In the genomic region with DNA sequence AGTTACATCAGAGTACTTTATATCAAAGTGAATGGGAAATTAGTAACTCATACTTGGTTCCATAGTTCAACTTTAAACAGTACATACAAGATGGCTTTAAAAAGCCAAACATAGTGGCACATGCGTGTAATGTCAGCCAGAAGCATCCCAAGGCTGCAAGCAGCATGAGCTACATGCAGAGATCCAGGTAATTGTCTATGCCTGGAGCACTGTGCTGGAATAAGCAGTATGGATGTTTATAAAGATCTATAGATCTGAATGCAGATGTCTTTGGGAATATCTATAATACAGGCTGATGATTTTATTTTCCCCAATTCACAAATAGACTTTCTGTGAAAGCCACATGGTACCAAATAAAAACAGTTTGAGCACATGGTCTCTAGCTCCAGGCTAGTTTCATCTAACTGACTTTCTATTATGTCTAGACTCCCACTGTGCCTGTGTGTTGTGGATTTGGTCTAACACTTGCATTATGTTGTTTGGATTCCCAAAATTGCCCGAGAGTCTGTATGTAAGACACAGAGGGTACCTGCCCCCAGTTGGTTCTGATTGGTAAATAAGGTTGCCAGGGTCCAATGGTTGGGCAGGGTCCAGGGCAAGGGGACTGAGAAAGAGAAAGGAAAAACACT, we compare ENCODE assay signal across 22 mouse cellular contexts.
DNase-seq lines count a peak whose midpoint lies in the region; ATAC-seq and TF ChIP-seq lines count a peak whose summit lies in the region.
"Had no signal": no experiment of that assay in that cellular context is flagged by ENCODE, and none has a peak within 500 bp of the region (broad histone marks: within the 10 kb centered on the region; RNA-seq: fewer than 3 reads in every experiment).

No protein-coding gene starts in this region.

- ATAC-seq in hindbrain, postnatal 0 days = no peak
- ATAC-seq in hindbrain, embryonic 13.5 days (ENCODE audit: low FRiP score) = no peak
- ATAC-seq in midbrain, postnatal 0 days (ENCODE audit: low FRiP score) = no peak
- no peak for ATAC-seq in midbrain, embryonic 13.5 days
- peak; percentile 47; the same call in 1 of the 2 replicates for ATAC-seq in neural tube, embryonic 15.5 days (ENCODE audit: low FRiP score)
- ATAC-seq: activated CD4-positive, CD25-positive, alpha-beta regulatory T cell, adult 4 months; forebrain, embryonic 14.5 days; forebrain, postnatal 0 days had no signal

- TF ChIP-seq POLR2A in cerebellum, adult 2 months (IDR thresholded peaks at IDR 0.05; ENCODE audit: borderline replicate concordance, insufficient read depth, low read length) = no peak

- no peak for TF ChIP-seq CTCF in cerebellum, adult 2 months (IDR thresholded peaks at IDR 0.05; ENCODE audit: borderline replicate concordance, insufficient read depth, low read depth, low read length)
- TF ChIP-seq CTCF in hindbrain, postnatal 0 days (IDR thresholded peaks at IDR 0.05; ENCODE audit: low read depth) = no peak
- no peak for TF ChIP-seq CTCF in midbrain, postnatal 0 days (IDR thresholded peaks at IDR 0.05)

- H3K4me3 ChIP-seq in cerebellum, adult 2 months (replicated peaks; ENCODE audit: insufficient read depth, low read depth, low read length) = no peak overlapping the region
- no peak overlapping the region for H3K4me3 ChIP-seq in hindbrain, postnatal 0 days (ENCODE audit: low read length)
- no peak overlapping the region for H3K4me3 ChIP-seq in hindbrain, embryonic 13.5 days
- no peak overlapping the region for H3K4me3 ChIP-seq in midbrain, postnatal 0 days (ENCODE audit: low read depth, low read length)
- no peak overlapping the region for H3K4me3 ChIP-seq in midbrain, embryonic 13.5 days (replicated peaks)
- no peak overlapping the region for H3K4me3 ChIP-seq in neural tube, embryonic 15.5 days (replicated peaks)
- H3K4me3 ChIP-seq: embryonic facial prominence, embryonic 12.5 days; embryonic facial prominence, embryonic 15.5 days; gastrocnemius, adult 2 months had no signal

- H3K36me3 ChIP-seq in hindbrain, postnatal 0 days (ENCODE audit: insufficient read depth, low read length) = no peaks in the 10 kb centered on the region
- no peaks in the 10 kb centered on the region for H3K36me3 ChIP-seq in hindbrain, embryonic 13.5 days
- H3K36me3 ChIP-seq in midbrain, postnatal 0 days (ENCODE audit: insufficient read depth, low read length) = no peaks in the 10 kb centered on the region
- no peaks in the 10 kb centered on the region for H3K36me3 ChIP-seq in midbrain, embryonic 13.5 days
- no peaks in the 10 kb centered on the region for H3K36me3 ChIP-seq in neural tube, embryonic 15.5 days
- H3K36me3 ChIP-seq: embryonic facial prominence, embryonic 12.5 days; embryonic facial prominence, embryonic 15.5 days had no signal

- H3K9ac ChIP-seq in hindbrain, postnatal 0 days (replicated peaks; ENCODE audit: low read length) = no peak overlapping the region
- H3K9ac ChIP-seq in hindbrain, embryonic 13.5 days = no peak overlapping the region
- no peak overlapping the region for H3K9ac ChIP-seq in midbrain, postnatal 0 days (replicated peaks; ENCODE audit: low read length, poor library complexity, severe bottlenecking)
- no peak overlapping the region for H3K9ac ChIP-seq in midbrain, embryonic 13.5 days (replicated peaks)
- H3K9ac ChIP-seq in neural tube, embryonic 15.5 days (replicated peaks) = no peak overlapping the region
- H3K9ac ChIP-seq: embryonic facial prominence, embryonic 12.5 days; embryonic facial prominence, embryonic 15.5 days; forebrain, postnatal 0 days had no signal

- no peaks in the 10 kb centered on the region for H3K27me3 ChIP-seq in cerebellum, adult 2 months (ENCODE audit: control insufficient read depth, insufficient read depth, low read length)
- H3K27me3 ChIP-seq in hindbrain, postnatal 0 days (ENCODE audit: insufficient read depth, low read length) = no peaks in the 10 kb centered on the region
- no peaks in the 10 kb centered on the region for H3K27me3 ChIP-seq in hindbrain, embryonic 13.5 days
- no peaks in the 10 kb centered on the region for H3K27me3 ChIP-seq in midbrain, postnatal 0 days (ENCODE audit: insufficient read depth, low read length)
- no peaks in the 10 kb centered on the region for H3K27me3 ChIP-seq in midbrain, embryonic 13.5 days
- no peaks in the 10 kb centered on the region for H3K27me3 ChIP-seq in neural tube, embryonic 15.5 days (replicated peaks)
- H3K27me3 ChIP-seq: embryonic facial prominence, embryonic 12.5 days; embryonic facial prominence, embryonic 15.5 days had no signal

- no peaks in the 10 kb centered on the region for H3K9me3 ChIP-seq in hindbrain, postnatal 0 days (ENCODE audit: low read length)
- H3K9me3 ChIP-seq in hindbrain, embryonic 13.5 days = no peaks in the 10 kb centered on the region
- H3K9me3 ChIP-seq in midbrain, postnatal 0 days (ENCODE audit: low read length) = no peaks in the 10 kb centered on the region
- H3K9me3 ChIP-seq in midbrain, embryonic 13.5 days = no peaks in the 10 kb centered on the region
- no peaks in the 10 kb centered on the region for H3K9me3 ChIP-seq in neural tube, embryonic 15.5 days (replicated peaks)
- H3K9me3 ChIP-seq: embryonic facial prominence, embryonic 12.5 days; embryonic facial prominence, embryonic 15.5 days had no signal

- no peaks in the 10 kb centered on the region for H3K4me1 ChIP-seq in cerebellum, adult 2 months (ENCODE audit: control insufficient read depth, insufficient read depth, low read length)
- no peaks in the 10 kb centered on the region for H3K4me1 ChIP-seq in hindbrain, postnatal 0 days (ENCODE audit: insufficient read depth, low read length)
- no peaks in the 10 kb centered on the region for H3K4me1 ChIP-seq in hindbrain, embryonic 13.5 days (replicated peaks)
- no peaks in the 10 kb centered on the region for H3K4me1 ChIP-seq in midbrain, postnatal 0 days (ENCODE audit: insufficient read depth, low read length)
- H3K4me1 ChIP-seq in midbrain, embryonic 13.5 days (replicated peaks) = no peaks in the 10 kb centered on the region
- H3K4me1 ChIP-seq in neural tube, embryonic 15.5 days = no peaks in the 10 kb centered on the region
- H3K4me1 ChIP-seq: embryonic facial prominence, embryonic 12.5 days; embryonic facial prominence, embryonic 15.5 days had no signal

- no peak overlapping the region for H3K27ac ChIP-seq in cerebellum, adult 2 months (ENCODE audit: insufficient read depth, low read length)
- no peak overlapping the region for H3K27ac ChIP-seq in hindbrain, postnatal 0 days
- no peak overlapping the region for H3K27ac ChIP-seq in hindbrain, embryonic 13.5 days
- H3K27ac ChIP-seq in midbrain, postnatal 0 days (ENCODE audit: low read depth, low read length) = no peak overlapping the region
- H3K27ac ChIP-seq in midbrain, embryonic 13.5 days = no peak overlapping the region
- H3K27ac ChIP-seq in neural tube, embryonic 15.5 days (replicated peaks) = no peak overlapping the region
- H3K27ac ChIP-seq: embryonic facial prominence, embryonic 12.5 days; embryonic facial prominence, embryonic 15.5 days; gastrocnemius, adult 2 months had no signal

- H3K4me2 ChIP-seq in hindbrain, postnatal 0 days (ENCODE audit: low read depth, low read length) = no peak overlapping the region
- no peak overlapping the region for H3K4me2 ChIP-seq in hindbrain, embryonic 13.5 days
- H3K4me2 ChIP-seq in midbrain, postnatal 0 days (ENCODE audit: low read depth, low read length, poor library complexity, severe bottlenecking) = no peak overlapping the region
- no peak overlapping the region for H3K4me2 ChIP-seq in midbrain, embryonic 13.5 days (replicated peaks)
- H3K4me2 ChIP-seq in neural tube, embryonic 15.5 days = no peak overlapping the region
- H3K4me2 ChIP-seq: embryonic facial prominence, embryonic 12.5 days; embryonic facial prominence, embryonic 15.5 days; heart, embryonic 11.5 days had no signal

- WGBS in cerebellum, adult 2 months = 69% methylated on average over 2 of the region's 2 CpGs
- 59% methylated on average over 2 of the region's 2 CpGs for WGBS in hindbrain, postnatal 0 days
- WGBS in hindbrain, embryonic 13.5 days = 69% methylated on average over 2 of the region's 2 CpGs
- WGBS in midbrain, postnatal 0 days = 68% methylated on average over 2 of the region's 2 CpGs
- 80% methylated on average over 2 of the region's 2 CpGs for WGBS in midbrain, embryonic 13.5 days
- WGBS in neural tube, embryonic 15.5 days = 56% methylated on average over 2 of the region's 2 CpGs

- DNase-seq in cerebellum, postnatal 10 days = peak; percentile 3 to 23
- DNase-seq in cerebellum, adult 2 months = no peak
- DNase-seq in hindbrain, postnatal 0 days (ENCODE audit: low spot score) = peak; percentile 24
- peak; percentile 12 for DNase-seq in midbrain, postnatal 0 days (ENCODE audit: low spot score)
- no peak for DNase-seq in spleen, postnatal 36 days (ENCODE audit: low spot score in 2 of 2)
- DNase-seq: adrenal gland, adult 8-10 months; adrenal gland, postnatal 25 days; cerebellum, adult 11-12 months; cerebellum, adult 9-10 months; cerebellum, postnatal 25 days; forebrain, postnatal 0 days; gastrocnemius, adult 2 months; gastrocnemius, postnatal 14 days; heart, adult 11 months had no signal

Comparison
In these comparisons a context has a peak if more than half of its experiments do, and no peak if none do; other contexts are left out.
1. DNase-seq: peak in cerebellum, postnatal 10 days (2 of 2), hindbrain, postnatal 0 days (single experiment) and midbrain, postnatal 0 days (single experiment); none in cerebellum, adult 2 months (0 of 2) and spleen, postnatal 36 days (0 of 2).